Mouse (Mus musculus): ENCODE data around the gene Pex14. TPM values are rescaled to one million over a fixed set of nuclear protein-coding genes. Genes with fewer than 3 reads are reported as not detected.

Gene Pex14
- polyA plus RNA-seq, 1 experiment from 2014 or later, result 50.6 TPM

GRCm38 (mm10) chr4:149002441-149003093 lies 97.1 kb downstream of the Pex14 start:
- Histone ChIP-seq H3K4me1 (replicated peaks) (no peaks in the 10 kb centered on the region), H3K9me3 (no peaks in the 10 kb centered on the region), H3K4me2 (replicated peaks) (no peak overlapping the region), H3K4me3 (replicated peaks) (no peak overlapping the region), H3K27me3 (no peaks in the 10 kb centered on the region), H3K36me3 (no peaks in the 10 kb centered on the region), H3K9ac (replicated peaks) (no peak overlapping the region), H3K27ac (no peak overlapping the region)
- ATAC-seq, result no peak
- 93% methylated on average over 11 of the region's 11 CpGs for WGBS

GRCm38 (mm10) chr4:149001515-149001914 lies 98.2 kb downstream of the Pex14 start:
- H3K27me3 ChIP-seq, result no peaks in the 10 kb centered on the region
- H3K4me3 ChIP-seq (replicated peaks), result no peak overlapping the region
- H3K9ac ChIP-seq (replicated peaks), result no peak overlapping the region
- H3K36me3 ChIP-seq, result no peaks in the 10 kb centered on the region
- H3K9me3 ChIP-seq, result no peaks in the 10 kb centered on the region
- no peak for ATAC-seq
- WGBS, result 96% methylated on average over 5 of the region's 5 CpGs
- H3K4me1 ChIP-seq (replicated peaks), result no peaks in the 10 kb centered on the region
- no peak overlapping the region for H3K27ac ChIP-seq
- H3K4me2 ChIP-seq (replicated peaks), result no peak overlapping the region

- Histone ChIP-seq H3K27ac (no peak overlapping the region), H3K36me3 (no peaks in the 10 kb centered on the region), H3K9ac (replicated peaks) (no peak overlapping the region), H3K4me1 (replicated peaks) (no peaks in the 10 kb centered on the region), H3K4me3 (replicated peaks) (no peak overlapping the region), H3K9me3 (no peaks in the 10 kb centered on the region), H3K4me2 (replicated peaks) (no peak overlapping the region), H3K27me3 (no peaks in the 10 kb centered on the region)
- no peak for ATAC-seq
- 90% methylated on average over 6 of the region's 6 CpGs for WGBS
Observed at GRCm38 (mm10) chr4:149000746-149001145, 98.9 kb downstream of the Pex14 start.

GRCm38 (mm10) chr4:148993948-148994347 lies 105.7 kb downstream of the Pex14 start:
- H3K36me3 ChIP-seq, result no peaks in the 10 kb centered on the region
- ATAC-seq, result no peak
- WGBS, result 86% methylated on average over 5 of the region's 5 CpGs
- no peak overlapping the region for H3K27ac ChIP-seq
- H3K4me1 ChIP-seq (replicated peaks), result peaks cover 15% of the 10 kb centered on the region
- no peak overlapping the region for H3K4me3 ChIP-seq (replicated peaks)
- H3K9me3 ChIP-seq, result no peaks in the 10 kb centered on the region
- H3K27me3 ChIP-seq, result no peaks in the 10 kb centered on the region
- no peak overlapping the region for H3K4me2 ChIP-seq (replicated peaks)
- no peak overlapping the region for H3K9ac ChIP-seq (replicated peaks)

GRCm38 (mm10) chr4:148990038-148990437 lies 109.6 kb downstream of the Pex14 start:
- H3K4me1 ChIP-seq (replicated peaks), result peaks cover 46% of the 10 kb centered on the region
- no peaks in the 10 kb centered on the region for H3K27me3 ChIP-seq
- H3K9ac ChIP-seq (replicated peaks), result no peak overlapping the region
- H3K36me3 ChIP-seq, result no peaks in the 10 kb centered on the region
- H3K9me3 ChIP-seq, result no peaks in the 10 kb centered on the region
- ATAC-seq, result no peak
- no peak overlapping the region for H3K4me2 ChIP-seq (replicated peaks)
- no peak overlapping the region for H3K27ac ChIP-seq
- no peak overlapping the region for H3K4me3 ChIP-seq (replicated peaks)
- WGBS, result 26% methylated on average over 2 of the region's 2 CpGs

GRCm38 (mm10) chr4:148985541-148986476 lies 113.9 kb downstream of the Pex14 start:
- H3K36me3 ChIP-seq, result 0 out of 2 replicates have a peak, but pooled peaks cover 7% of the 10 kb centered on the region
- no peak for ATAC-seq
- peak overlapping the region; percentile 48 for H3K9ac ChIP-seq (replicated peaks)
- H3K27ac ChIP-seq, result peak overlapping the region; percentile 44; the same call in 1 of the 2 replicates
- H3K4me1 ChIP-seq (replicated peaks), result peaks cover 70% of the 10 kb centered on the region
- WGBS, result 50% methylated on average over 24 of the region's 24 CpGs
- no peaks in the 10 kb centered on the region for H3K27me3 ChIP-seq
- H3K9me3 ChIP-seq, result no peaks in the 10 kb centered on the region
- no peak overlapping the region for H3K4me2 ChIP-seq (replicated peaks)
- no peak overlapping the region for H3K4me3 ChIP-seq (replicated peaks)

GRCm38 (mm10) chr4:148984701-148985540 lies 114.8 kb downstream of the Pex14 start:
- WGBS, result 52% methylated on average over 19 of the region's 19 CpGs
- peak; percentile 75 for ATAC-seq
- Histone ChIP-seq H3K36me3 (0 out of 2 replicates have a peak, but pooled peaks cover 7% of the 10 kb centered on the region), H3K27me3 (no peaks in the 10 kb centered on the region), H3K4me3 (replicated peaks) (no peak overlapping the region), H3K4me2 (replicated peaks) (no peak overlapping the region), H3K9me3 (no peaks in the 10 kb centered on the region), H3K4me1 (replicated peaks) (peaks cover 65% of the 10 kb centered on the region), H3K27ac (peak overlapping the region; percentile 44; the same call in 1 of the 2 replicates), H3K9ac (replicated peaks) (peak overlapping the region; percentile 48; the same call in 1 of the 2 replicates)

GRCm38 (mm10) chr4:148982274-148982673 lies 117.4 kb downstream of the Pex14 start:
- ATAC-seq, result no peak
- 51% methylated on average over 6 of the region's 6 CpGs for WGBS
- peaks cover 65% of the 10 kb centered on the region for H3K4me1 ChIP-seq (replicated peaks)
- no peaks in the 10 kb centered on the region for H3K9me3 ChIP-seq
- H3K4me3 ChIP-seq (replicated peaks), result no peak overlapping the region
- 0 out of 2 replicates have a peak, but pooled peaks cover 7% of the 10 kb centered on the region for H3K36me3 ChIP-seq
- no peaks in the 10 kb centered on the region for H3K27me3 ChIP-seq
- no peak overlapping the region for H3K4me2 ChIP-seq (replicated peaks)
- no peak overlapping the region for H3K27ac ChIP-seq
- H3K9ac ChIP-seq (replicated peaks), result no peak overlapping the region

GRCm38 (mm10) chr4:148979837-148980236 lies 119.8 kb downstream of the Pex14 start:
- H3K4me3 ChIP-seq (replicated peaks), result no peak overlapping the region
- H3K36me3 ChIP-seq, result 0 out of 2 replicates have a peak, but pooled peaks cover 7% of the 10 kb centered on the region
- no peak for ATAC-seq
- no peak overlapping the region for H3K27ac ChIP-seq
- no peaks in the 10 kb centered on the region for H3K9me3 ChIP-seq
- H3K27me3 ChIP-seq, result no peaks in the 10 kb centered on the region
- H3K4me1 ChIP-seq (replicated peaks), result peaks cover 47% of the 10 kb centered on the region
- no peak overlapping the region for H3K4me2 ChIP-seq (replicated peaks)
- WGBS, result 63% methylated on average over 11 of the region's 11 CpGs
- H3K9ac ChIP-seq (replicated peaks), result no peak overlapping the region

- no peaks in the 10 kb centered on the region for H3K9me3 ChIP-seq
- H3K4me2 ChIP-seq (replicated peaks), result no peak overlapping the region
- no peaks in the 10 kb centered on the region for H3K27me3 ChIP-seq
- peaks cover 47% of the 10 kb centered on the region for H3K4me1 ChIP-seq (replicated peaks)
- 92% methylated on average over 11 of the region's 11 CpGs for WGBS
- no peak for ATAC-seq
- H3K36me3 ChIP-seq, result 0 out of 2 replicates have a peak, but pooled peaks cover 6% of the 10 kb centered on the region
- H3K4me3 ChIP-seq (replicated peaks), result no peak overlapping the region
- H3K27ac ChIP-seq, result no peak overlapping the region
- H3K9ac ChIP-seq (replicated peaks), result no peak overlapping the region
Observed at GRCm38 (mm10) chr4:148978926-148979325, 120.8 kb downstream of the Pex14 start.

- H3K36me3 ChIP-seq, result 0 out of 2 replicates have a peak, but pooled peaks cover under 1% of the 10 kb centered on the region
- H3K9ac ChIP-seq (replicated peaks), result no peak overlapping the region
- WGBS, result 71% methylated on average over 9 of the region's 9 CpGs
- no peak for ATAC-seq
- no peaks in the 10 kb centered on the region for H3K9me3 ChIP-seq
- no peak overlapping the region for H3K27ac ChIP-seq
- no peak overlapping the region for H3K4me3 ChIP-seq (replicated peaks)
- H3K27me3 ChIP-seq, result no peaks in the 10 kb centered on the region
- no peak overlapping the region for H3K4me2 ChIP-seq (replicated peaks)
- peaks cover 46% of the 10 kb centered on the region for H3K4me1 ChIP-seq (replicated peaks)
Observed at GRCm38 (mm10) chr4:148978221-148978855, 121.3 kb downstream of the Pex14 start.

Measured in midbrain, embryonic 13.5 days (tissue).